Mouse (Mus musculus) kidney, postnatal 4 days (tissue): ENCODE measurements around the gene Olfr1393.

ENCODE experiments used
- DNase-seq, 2 experiments: peaks; one replicate each; pipeline ENCODE4 v3.0.0; 2021; ENCODE audit warnings: mixed read lengths in 2 of 2

The Olfr1393 gene

DNA sequence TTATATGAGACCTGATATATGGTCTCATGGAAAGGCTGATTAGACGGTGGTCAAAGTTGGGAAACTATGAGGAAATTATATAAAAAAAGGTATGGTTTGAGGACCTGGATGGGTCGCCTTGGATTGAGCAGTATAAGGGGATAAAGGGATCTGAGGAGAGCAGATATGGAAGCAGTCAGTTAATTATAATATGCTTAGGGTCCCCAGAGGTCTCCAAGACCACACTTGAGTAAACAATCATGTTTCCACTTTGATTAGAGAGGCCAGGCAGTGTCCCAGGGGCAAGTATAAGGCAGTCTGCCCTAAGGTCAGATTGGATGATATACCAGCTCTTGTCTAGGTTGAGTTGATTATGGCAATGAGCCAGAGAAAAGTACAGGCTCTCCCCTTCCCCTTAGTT lies 44.3 kb downstream of the Olfr1393 start, which contains the start of gene Olfr1391:
TSS of gene Olfr1391 (plus strand) at position 301 of the 400 bp plus-strand sequence.
- no peak for DNase-seq

DNA sequence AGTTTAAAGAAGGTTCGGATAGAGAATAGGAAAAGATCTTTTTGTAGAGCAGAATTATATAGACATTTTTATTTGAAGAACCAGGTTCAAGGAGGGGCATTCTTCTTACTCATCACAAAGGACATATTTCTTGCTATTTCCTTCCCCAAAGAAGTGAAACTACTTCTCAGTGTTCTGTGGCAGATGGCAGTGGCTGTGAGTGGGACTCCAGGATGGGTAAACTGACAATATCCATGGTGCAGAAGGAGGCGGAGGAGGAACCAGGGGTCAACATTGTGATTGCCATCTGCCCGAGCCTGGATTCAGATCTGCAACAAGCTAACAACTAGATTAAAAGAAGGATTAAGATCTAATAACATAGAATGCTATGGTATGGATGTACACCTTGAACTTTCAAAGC lies 48.6 kb downstream of the Olfr1393 start:
- no peak for DNase-seq

- DNase-seq, result no peak
Observed at GRCm38 (mm10) chr11:49329686-49330085, 51.6 kb downstream of the Olfr1393 start.
